Mouse (Mus musculus): ENCODE data around the gene Olfr96. TPM values are rescaled to one million over a fixed set of nuclear protein-coding genes. Genes with fewer than 3 reads are reported as not detected.
"Not testable (repeated sequence)": the region's sequence is repeated elsewhere in the genome, so short reads cannot be mapped to it uniquely, and the experiment has no call there.

Olfr96 gene
- polyA plus RNA-seq, 1 experiment from 2014 or later: not detected

- peaks cover 12% of the 10 kb centered on the region for H3K27me3 ChIP-seq (replicated peaks)
- no peaks in the 10 kb centered on the region for H3K4me1 ChIP-seq
- no peaks in the 10 kb centered on the region for H3K9me3 ChIP-seq
- no peak within 1 kb of the TSS for H3K9ac ChIP-seq
- no peak within 1 kb of the TSS for H3K4me3 ChIP-seq (replicated peaks)
- no peak for ATAC-seq (ENCODE audit: insufficient read depth, low FRiP score, low read depth)
- WGBS: 71% methylated on average over 3 of the region's 3 CpGs
- no peak within 1 kb of the TSS for H3K4me2 ChIP-seq
- H3K27ac ChIP-seq: no peak within 1 kb of the TSS
- H3K36me3 ChIP-seq: no peaks in the 10 kb centered on the region
These were observed 6.9 kb upstream of the Olfr96 start, which contains the start of gene Olfr95 for GRCm38 (mm10) chr17:37213018-37213417. Olfr95 (minus strand) TSS chr17:37213118.

GRCm38 (mm10) chr17:37218486-37218885 lies 1.5 kb upstream of the Olfr96 start:
- Histone ChIP-seq H3K4me1 (no peaks in the 10 kb centered on the region), H3K9me3 (no peaks in the 10 kb centered on the region), H3K4me2 (no peak overlapping the region), H3K27me3 (replicated peaks) (no peaks in the 10 kb centered on the region), H3K27ac (no peak overlapping the region), H3K4me3 (replicated peaks) (no peak overlapping the region), H3K36me3 (no peaks in the 10 kb centered on the region), H3K9ac (no peak overlapping the region)
- no peak for ATAC-seq (ENCODE audit: insufficient read depth, low FRiP score, low read depth)
- WGBS: 76% methylated on average over 3 of the region's 3 CpGs

GRCm38 (mm10) chr17:37221879-37222278 lies 1.9 kb downstream of the Olfr96 start:
- WGBS: 29% methylated on average over 1 of the region's 1 CpGs
- Histone ChIP-seq H3K27me3 (replicated peaks) (no peaks in the 10 kb centered on the region), H3K27ac (no peak overlapping the region), H3K4me2 (no peak overlapping the region), H3K36me3 (no peaks in the 10 kb centered on the region), H3K4me3 (replicated peaks) (no peak overlapping the region), H3K4me1 (no peaks in the 10 kb centered on the region), H3K9me3 (no peaks in the 10 kb centered on the region), H3K9ac (no peak overlapping the region)
- ATAC-seq (ENCODE audit: insufficient read depth, low FRiP score, low read depth): no peak

- not testable (repeated sequence) for H3K9me3 ChIP-seq; H3K9ac ChIP-seq; H3K27me3 ChIP-seq (replicated peaks); H3K4me2 ChIP-seq; H3K36me3 ChIP-seq; H3K27ac ChIP-seq; ATAC-seq (ENCODE audit: insufficient read depth, low FRiP score, low read depth); H3K4me3 ChIP-seq (replicated peaks); H3K4me1 ChIP-seq
- 87% methylated on average over 2 of the region's 2 CpGs for WGBS
These were observed 17.3 kb downstream of the Olfr96 start, which contains the start of gene Olfr97 for GRCm38 (mm10) chr17:37237230-37237629. Olfr97 (minus strand) TSS chr17:37237330.

GRCm38 (mm10) chr17:37242198-37242597 lies 22.3 kb downstream of the Olfr96 start:
- Histone ChIP-seq H3K27me3 (replicated peaks) (no peaks in the 10 kb centered on the region), H3K4me2 (no peak overlapping the region), H3K4me3 (replicated peaks) (no peak overlapping the region), H3K9ac (no peak overlapping the region), H3K36me3 (no peaks in the 10 kb centered on the region), H3K27ac (no peak overlapping the region), H3K4me1 (no peaks in the 10 kb centered on the region), H3K9me3 (no peaks in the 10 kb centered on the region)
- 8% methylated on average over 3 of the region's 3 CpGs for WGBS
- no peak for ATAC-seq (ENCODE audit: insufficient read depth, low FRiP score, low read depth)

- no peak for ATAC-seq (ENCODE audit: insufficient read depth, low FRiP score, low read depth)
- 26% methylated on average over 5 of the region's 5 CpGs for WGBS
- no peaks in the 10 kb centered on the region for H3K4me1 ChIP-seq
- no peak overlapping the region for H3K9ac ChIP-seq
- no peaks in the 10 kb centered on the region for H3K9me3 ChIP-seq
- H3K27ac ChIP-seq: no peak overlapping the region
- no peak overlapping the region for H3K4me2 ChIP-seq
- no peak overlapping the region for H3K4me3 ChIP-seq (replicated peaks)
- no peaks in the 10 kb centered on the region for H3K27me3 ChIP-seq (replicated peaks)
- no peaks in the 10 kb centered on the region for H3K36me3 ChIP-seq
These were observed 26.8 kb downstream of the Olfr96 start for GRCm38 (mm10) chr17:37246715-37247114.

GRCm38 (mm10) chr17:37249460-37249859 lies 29.5 kb downstream of the Olfr96 start:
- no peak for ATAC-seq (ENCODE audit: insufficient read depth, low FRiP score, low read depth)
- Histone ChIP-seq H3K9ac (no peak overlapping the region), H3K27ac (no peak overlapping the region), H3K9me3 (no peaks in the 10 kb centered on the region), H3K4me1 (no peaks in the 10 kb centered on the region), H3K36me3 (no peaks in the 10 kb centered on the region), H3K4me3 (replicated peaks) (no peak overlapping the region), H3K27me3 (replicated peaks) (no peaks in the 10 kb centered on the region), H3K4me2 (no peak overlapping the region)

GRCm38 (mm10) chr17:37250544-37250943 lies 30.6 kb downstream of the Olfr96 start:
- Histone ChIP-seq H3K27ac (no peak overlapping the region), H3K4me2 (no peak overlapping the region), H3K36me3 (no peaks in the 10 kb centered on the region), H3K27me3 (replicated peaks) (no peaks in the 10 kb centered on the region), H3K4me1 (no peaks in the 10 kb centered on the region), H3K9ac (no peak overlapping the region), H3K4me3 (replicated peaks) (no peak overlapping the region), H3K9me3 (no peaks in the 10 kb centered on the region)
- WGBS: 4% methylated on average over 1 of the region's 1 CpGs
- ATAC-seq (ENCODE audit: insufficient read depth, low FRiP score, low read depth): no peak

GRCm38 (mm10) chr17:37263626-37264025 lies 43.7 kb downstream of the Olfr96 start, which contains the start of gene Olfr98:
Olfr98 (minus strand) TSS chr17:37263749.
- Histone ChIP-seq H3K4me1 (no peaks in the 10 kb centered on the region), H3K9me3 (no peaks in the 10 kb centered on the region), H3K4me2 (no peak within 1 kb of the TSS), H3K36me3 (no peaks in the 10 kb centered on the region), H3K4me3 (replicated peaks) (no peak within 1 kb of the TSS), H3K27me3 (replicated peaks) (no peaks in the 10 kb centered on the region), H3K9ac (no peak within 1 kb of the TSS), H3K27ac (no peak within 1 kb of the TSS)
- ATAC-seq (ENCODE audit: insufficient read depth, low FRiP score, low read depth): no peak
- WGBS: 82% methylated on average over 1 of the region's 1 CpGs

GRCm38 (mm10) chr17:37270058-37270701 lies 50.2 kb downstream of the Olfr96 start, which contains the start of gene H2-M3:
H2-M3 (plus strand) TSS chr17:37270220.
- H3K4me1 ChIP-seq: 0 out of 2 replicates have a peak, but pooled peaks cover 5% of the 10 kb centered on the region
- H3K27me3 ChIP-seq (replicated peaks): no peaks in the 10 kb centered on the region
- peak within 1 kb of the TSS; percentile 55 for H3K4me3 ChIP-seq (replicated peaks)
- H3K27ac ChIP-seq: no peak within 1 kb of the TSS
- peak; percentile 91 for ATAC-seq (ENCODE audit: insufficient read depth, low FRiP score, low read depth)
- WGBS: 2% methylated on average over 26 of the region's 26 CpGs
- H3K36me3 ChIP-seq: no peaks in the 10 kb centered on the region
- no peak within 1 kb of the TSS for H3K9ac ChIP-seq
- no peaks in the 10 kb centered on the region for H3K9me3 ChIP-seq
- peak within 1 kb of the TSS; percentile 81 for H3K4me2 ChIP-seq

- H3K4me3 ChIP-seq (replicated peaks): peak overlapping the region; percentile 55
- H3K27ac ChIP-seq: no peak overlapping the region
- no peaks in the 10 kb centered on the region for H3K9me3 ChIP-seq
- 0 out of 2 replicates have a peak, but pooled peaks cover 5% of the 10 kb centered on the region for H3K4me1 ChIP-seq
- no peaks in the 10 kb centered on the region for H3K27me3 ChIP-seq (replicated peaks)
- no peaks in the 10 kb centered on the region for H3K36me3 ChIP-seq
- no peak overlapping the region for H3K9ac ChIP-seq
- H3K4me2 ChIP-seq: peak overlapping the region; percentile 81
- 59% methylated on average over 8 of the region's 8 CpGs for WGBS
- ATAC-seq (ENCODE audit: insufficient read depth, low FRiP score, low read depth): peak; percentile 29; the same call in 1 of the 2 replicates
These were observed 50.8 kb downstream of the Olfr96 start for GRCm38 (mm10) chr17:37270702-37271092.

GRCm38 (mm10) chr17:37275626-37276248 lies 55.8 kb downstream of the Olfr96 start:
- WGBS: 80% methylated on average over 2 of the region's 2 CpGs
- H3K36me3 ChIP-seq: no peaks in the 10 kb centered on the region
- H3K4me3 ChIP-seq (replicated peaks): no peak overlapping the region
- 0 out of 2 replicates have a peak, but pooled peaks cover 2% of the 10 kb centered on the region for H3K4me1 ChIP-seq
- no peak overlapping the region for H3K9ac ChIP-seq
- no peak overlapping the region for H3K27ac ChIP-seq
- H3K27me3 ChIP-seq (replicated peaks): no peaks in the 10 kb centered on the region
- no peak for ATAC-seq (ENCODE audit: insufficient read depth, low FRiP score, low read depth)
- no peaks in the 10 kb centered on the region for H3K9me3 ChIP-seq
- no peak overlapping the region for H3K4me2 ChIP-seq
